Mouse (Mus musculus): Measurements from ENCODE around the gene Clp1. TPM values are rescaled to one million over a fixed set of nuclear protein-coding genes. Genes with fewer than 3 reads are reported as not detected.
A peak's percentile ranks its signal among the peaks of the same experiment; 100 is the strongest.

Clp1 gene
- polyA plus RNA-seq, 1 experiment from 2014 or later, result 18.7 TPM

DNA sequence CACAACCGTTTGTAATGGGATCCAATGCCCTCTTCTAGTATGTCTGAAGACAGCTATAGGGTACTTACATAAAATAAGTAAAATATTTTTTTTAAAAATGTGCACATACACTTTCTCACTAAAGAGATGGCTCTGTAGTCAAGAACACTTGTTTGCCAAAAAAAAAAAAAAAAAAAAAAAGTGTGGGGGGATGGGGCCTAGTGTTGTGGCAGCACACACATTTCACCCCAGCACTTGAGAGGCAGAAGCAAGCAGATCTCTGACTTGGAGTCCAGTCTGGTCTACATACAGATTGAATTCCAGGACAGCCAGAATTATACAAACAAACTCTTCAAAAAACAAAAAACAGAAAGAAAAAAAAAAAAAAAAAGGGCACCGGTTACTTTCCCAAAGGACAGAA lies 6.4 kb downstream of the Clp1 start:
- whole genome bisulfite sequencing, result 89% methylated on average over 2 of the region's 2 CpGs
- no peak overlapping the region for H3K9ac ChIP-seq (ENCODE audit: low read depth, low read length)
- no peak for ATAC-seq

DNA sequence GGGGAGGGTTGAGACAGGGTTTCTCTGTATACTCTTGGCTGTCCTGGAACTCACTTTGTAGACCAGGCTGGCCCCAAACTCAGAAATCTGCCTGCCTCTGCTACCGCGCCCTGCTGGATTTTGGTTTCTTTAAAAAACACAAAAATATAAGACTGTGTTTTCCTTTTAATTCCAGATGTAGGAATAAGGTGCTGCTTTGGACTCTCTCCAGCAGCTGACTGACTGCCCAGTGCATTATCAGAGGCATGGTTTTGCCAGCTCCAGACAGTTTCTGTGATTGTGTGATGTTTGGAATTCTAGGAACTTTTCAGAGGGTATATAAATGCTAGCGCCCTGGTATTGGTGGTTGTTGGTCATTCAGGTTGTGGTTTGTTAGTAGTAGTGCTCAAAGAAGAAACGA lies 9.8 kb downstream of the Clp1 start:
- Histone ChIP-seq H3K27me3 (replicated peaks; ENCODE audit: control insufficient read depth, insufficient read depth, low read length) (no peaks in the 10 kb centered on the region), H3K36me3 (ENCODE audit: control insufficient read depth, insufficient read depth, low read length) (no peaks in the 10 kb centered on the region), H3K4me1 (ENCODE audit: control insufficient read depth, insufficient read depth, low read depth, low read length) (peaks cover 12% of the 10 kb centered on the region), H3K4me2 (ENCODE audit: low read length) (no peak overlapping the region), H3K9ac (ENCODE audit: low read depth, low read length) (no peak overlapping the region), H3K9me3 (ENCODE audit: control insufficient read depth, low read length) (no peaks in the 10 kb centered on the region), H3K27ac (ENCODE audit: low read depth, low read length) (no peak overlapping the region), H3K4me3 (ENCODE audit: low read length) (no peak overlapping the region)
- 94% methylated on average over 4 of the region's 4 CpGs for WGBS
- no peak for ATAC-seq

More for the DNA sequence above, 6.4 kb downstream of the Clp1 start:
- no peak overlapping the region for H3K4me2 ChIP-seq (ENCODE audit: low read length)
- no peaks in the 10 kb centered on the region for H3K9me3 ChIP-seq (ENCODE audit: control insufficient read depth, low read length)
- H3K4me3 ChIP-seq (ENCODE audit: low read length), result no peak overlapping the region
- H3K36me3 ChIP-seq (ENCODE audit: control insufficient read depth, insufficient read depth, low read length), result peaks cover 8% of the 10 kb centered on the region
- no peaks in the 10 kb centered on the region for H3K27me3 ChIP-seq (replicated peaks; ENCODE audit: control insufficient read depth, insufficient read depth, low read length)
- peaks cover 15% of the 10 kb centered on the region for H3K4me1 ChIP-seq (ENCODE audit: control insufficient read depth, insufficient read depth, low read depth, low read length)
- H3K27ac ChIP-seq (ENCODE audit: low read depth, low read length), result no peak overlapping the region

DNA sequence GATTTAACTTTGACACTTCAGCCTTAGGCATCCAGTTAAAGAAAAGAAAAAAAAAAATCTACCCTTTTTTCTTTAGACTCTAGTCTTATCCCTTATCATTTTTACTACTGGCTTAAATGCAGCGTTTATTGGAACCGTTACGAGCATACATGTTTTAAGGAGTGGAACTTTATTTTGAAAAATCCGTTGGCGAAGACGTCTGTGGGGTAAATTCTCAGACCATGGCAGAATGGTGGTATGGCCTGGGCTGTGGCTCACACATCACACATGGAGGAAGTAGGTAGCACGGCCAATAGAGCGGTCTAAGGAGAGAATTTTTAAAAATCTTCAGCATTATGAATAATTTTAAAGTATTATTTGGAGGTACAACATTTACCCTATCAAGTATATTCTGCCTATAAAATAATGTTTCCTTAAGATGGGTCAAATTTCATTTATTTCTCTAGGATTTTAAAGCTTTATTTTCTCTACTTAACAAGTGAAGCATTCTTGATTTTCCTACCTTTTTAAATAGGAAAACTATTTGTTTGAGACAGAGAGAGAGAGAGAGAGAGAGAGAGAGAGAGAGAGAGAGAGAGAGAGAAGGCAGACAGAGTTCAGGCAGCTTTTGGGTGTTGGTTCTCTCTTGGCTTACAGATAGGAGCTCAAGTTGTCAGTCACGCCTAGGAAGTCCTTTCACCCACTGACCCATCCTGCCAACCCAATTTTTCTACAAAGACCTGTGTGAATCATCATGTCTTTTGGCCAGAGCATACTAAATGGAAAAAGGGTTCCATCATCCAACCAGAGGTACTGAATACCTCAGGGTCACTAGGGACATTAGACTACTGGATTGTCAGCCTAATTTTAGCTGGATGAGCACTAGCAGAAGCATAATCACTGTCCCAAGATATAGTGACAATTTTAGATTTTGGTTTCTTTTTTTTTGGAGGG lies 10.5 kb downstream of the Clp1 start:
- ATAC-seq, result no peak
- peak overlapping the region; percentile 89 for H3K27ac ChIP-seq (ENCODE audit: low read depth, low read length)
- H3K4me2 ChIP-seq (ENCODE audit: low read length), result peak overlapping the region; percentile 93
- H3K36me3 ChIP-seq (ENCODE audit: control insufficient read depth, insufficient read depth, low read length), result no peaks in the 10 kb centered on the region
- H3K4me1 ChIP-seq (ENCODE audit: control insufficient read depth, insufficient read depth, low read depth, low read length), result peaks cover 12% of the 10 kb centered on the region
- H3K9ac ChIP-seq (ENCODE audit: low read depth, low read length), result peak overlapping the region; percentile 79
- WGBS, result 37% methylated on average over 9 of the region's 9 CpGs
- no peaks in the 10 kb centered on the region for H3K27me3 ChIP-seq (replicated peaks; ENCODE audit: control insufficient read depth, insufficient read depth, low read length)
- H3K4me3 ChIP-seq (ENCODE audit: low read length), result peak overlapping the region; percentile 96
- H3K9me3 ChIP-seq (ENCODE audit: control insufficient read depth, low read length), result no peaks in the 10 kb centered on the region

DNA sequence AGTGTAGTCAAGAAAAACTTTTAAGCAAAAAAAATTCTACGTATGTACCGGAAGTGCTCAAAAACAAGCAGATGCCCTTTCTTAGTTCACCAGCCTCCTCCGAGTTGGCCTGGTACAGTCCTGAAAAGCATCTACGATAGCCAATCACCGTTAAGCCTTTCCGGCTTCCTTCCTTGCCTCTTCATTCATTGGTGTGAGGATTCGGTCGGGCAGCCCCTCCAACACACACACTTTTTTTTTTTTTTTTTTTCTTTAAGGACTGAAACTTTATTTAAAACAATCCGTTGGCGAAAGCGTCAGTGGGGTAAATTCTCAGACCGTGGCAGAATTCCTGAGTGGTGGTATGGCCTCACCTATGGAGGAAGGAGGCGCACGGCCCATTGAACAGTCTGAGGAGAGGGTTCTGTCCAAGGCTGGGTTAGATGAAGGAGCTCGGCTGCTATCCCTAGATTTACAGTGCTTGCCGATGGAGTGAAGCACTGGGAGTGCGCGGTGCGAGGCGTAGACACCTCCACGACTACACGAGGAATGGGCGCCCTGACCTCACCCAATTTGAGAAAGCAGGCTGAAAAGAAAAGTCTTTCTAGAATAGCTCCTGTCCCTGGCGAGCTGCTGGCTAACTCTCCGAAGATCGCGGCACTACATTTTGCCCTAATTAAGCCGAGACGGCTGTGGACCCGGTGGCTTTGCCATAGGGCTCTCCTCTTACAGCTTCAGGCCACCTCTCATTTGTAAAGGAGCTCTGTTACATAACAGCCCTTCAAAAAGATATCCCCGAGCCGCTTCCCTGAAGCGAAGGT lies 11.4 kb downstream of the Clp1 start:
- Histone ChIP-seq H3K27me3 (replicated peaks; ENCODE audit: control insufficient read depth, insufficient read depth, low read length) (no peaks in the 10 kb centered on the region), H3K4me3 (ENCODE audit: low read length) (peak overlapping the region; percentile 96), H3K36me3 (ENCODE audit: control insufficient read depth, insufficient read depth, low read length) (peaks cover under 1% of the 10 kb centered on the region; the same call in 1 of the 2 replicates), H3K4me2 (ENCODE audit: low read length) (peak overlapping the region; percentile 93), H3K4me1 (ENCODE audit: control insufficient read depth, insufficient read depth, low read depth, low read length) (peaks cover 12% of the 10 kb centered on the region), H3K9me3 (ENCODE audit: control insufficient read depth, low read length) (no peaks in the 10 kb centered on the region), H3K9ac (ENCODE audit: low read depth, low read length) (peak overlapping the region; percentile 79), H3K27ac (ENCODE audit: low read depth, low read length) (peak overlapping the region; percentile 98)
- WGBS, result under 1% methylated on average over 33 of the region's 33 CpGs
- ATAC-seq, result peak; percentile 96

DNA sequence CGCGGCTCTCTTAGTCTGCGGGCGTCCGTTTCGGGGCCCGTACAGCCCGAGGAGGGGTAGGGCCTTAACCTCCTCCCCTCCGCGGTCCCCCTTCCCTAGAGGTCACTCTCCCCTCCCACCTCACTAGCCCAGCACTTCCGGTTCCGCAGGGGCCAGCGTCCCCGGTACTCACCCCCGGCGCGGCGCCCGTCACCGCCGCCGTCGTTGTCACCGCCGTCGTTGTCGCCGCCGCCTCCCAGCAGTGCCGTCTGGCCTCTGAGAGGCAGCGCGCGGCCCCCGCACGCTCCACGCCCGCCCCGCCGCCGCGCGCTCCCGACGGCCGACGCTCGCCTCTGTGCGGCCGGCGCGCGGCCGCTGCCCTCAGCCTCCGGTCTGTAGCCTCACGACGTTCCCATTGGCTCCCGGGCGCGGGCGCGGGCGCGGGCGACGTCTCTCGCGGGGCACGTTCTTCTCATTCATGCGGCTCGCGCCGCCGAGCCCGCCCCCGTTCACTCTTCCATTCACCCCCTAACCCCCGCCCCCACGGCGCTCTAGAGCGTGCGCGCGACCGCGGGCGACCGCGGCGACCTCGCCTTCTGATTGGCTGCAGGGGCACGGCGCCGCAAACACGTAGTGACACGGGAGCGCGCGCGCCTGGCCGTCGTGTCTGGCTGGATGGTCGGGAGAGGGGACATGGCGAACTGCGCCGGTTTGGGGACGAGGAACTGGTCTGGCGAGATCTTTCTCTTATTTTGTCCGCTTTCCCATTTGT lies 12.2 kb downstream of the Clp1 start, which contains the start of gene Zdhhc5:
TSS of gene Zdhhc5 (minus strand) at position 370 of the 751 bp plus-strand sequence.
- Histone ChIP-seq H3K4me2 (ENCODE audit: low read length) (peak within 1 kb of the TSS; percentile 93), H3K9ac (ENCODE audit: low read depth, low read length) (peak within 1 kb of the TSS; percentile 95), H3K36me3 (ENCODE audit: control insufficient read depth, insufficient read depth, low read length) (peaks cover 8% of the 10 kb centered on the region), H3K9me3 (ENCODE audit: control insufficient read depth, low read length) (no peaks in the 10 kb centered on the region), H3K4me3 (ENCODE audit: low read length) (peak within 1 kb of the TSS; percentile 96), H3K27me3 (replicated peaks; ENCODE audit: control insufficient read depth, insufficient read depth, low read length) (no peaks in the 10 kb centered on the region), H3K4me1 (ENCODE audit: control insufficient read depth, insufficient read depth, low read depth, low read length) (peaks cover 12% of the 10 kb centered on the region), H3K27ac (ENCODE audit: low read depth, low read length) (peak within 1 kb of the TSS; percentile 98)
- WGBS, result under 1% methylated on average over 97 of the region's 107 CpGs
- ATAC-seq, result peak; percentile 96

DNA sequence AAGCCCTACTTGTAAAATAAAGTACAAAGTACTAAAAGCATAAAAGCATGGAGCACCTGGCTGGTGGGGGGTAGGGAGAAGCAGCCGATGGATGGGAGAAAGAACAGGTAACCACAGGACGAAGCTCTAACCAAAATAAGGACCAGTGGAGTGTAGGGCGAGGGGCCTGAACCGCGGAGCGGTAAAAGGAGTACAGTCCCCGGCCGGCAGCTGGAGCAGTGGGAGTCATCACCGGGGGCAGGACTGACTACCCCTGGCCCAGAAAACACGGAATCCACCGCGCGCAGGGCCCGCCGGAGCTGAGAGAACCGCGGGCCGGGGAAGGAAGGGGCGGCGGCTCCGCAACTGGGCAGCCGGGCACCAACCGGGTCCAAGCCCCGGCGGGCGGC lies 12.7 kb downstream of the Clp1 start:
- WGBS, result 0% methylated on average over 24 of the region's 26 CpGs
- peak; percentile 12; the same call in 1 of the 2 replicates for ATAC-seq

DNA sequence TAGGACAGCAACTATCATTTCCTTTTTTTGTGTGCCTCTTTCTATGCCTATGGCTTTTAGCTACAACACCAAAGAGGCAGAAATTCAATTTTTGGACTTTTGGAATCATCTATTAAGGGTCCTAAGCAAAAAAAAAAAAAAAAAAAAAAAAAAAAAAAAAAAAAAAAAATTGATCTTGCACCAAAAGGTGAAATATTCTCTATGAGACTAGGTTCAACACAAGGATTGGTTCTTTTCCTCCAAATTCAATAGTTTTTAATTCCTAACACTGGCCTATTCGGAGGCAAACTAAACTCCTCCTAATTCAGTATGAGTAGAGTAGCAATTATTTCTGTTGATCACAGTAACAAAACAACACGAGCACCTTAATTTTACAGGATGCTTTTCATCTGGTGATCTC lies 15.3 kb downstream of the Clp1 start:
- Histone ChIP-seq H3K4me2 (ENCODE audit: low read length) (no peak overlapping the region), H3K9ac (ENCODE audit: low read depth, low read length) (no peak overlapping the region), H3K27me3 (replicated peaks; ENCODE audit: control insufficient read depth, insufficient read depth, low read length) (no peaks in the 10 kb centered on the region), H3K4me3 (ENCODE audit: low read length) (no peak overlapping the region), H3K9me3 (ENCODE audit: control insufficient read depth, low read length) (no peaks in the 10 kb centered on the region), H3K27ac (ENCODE audit: low read depth, low read length) (no peak overlapping the region), H3K36me3 (ENCODE audit: control insufficient read depth, insufficient read depth, low read length) (peaks cover 16% of the 10 kb centered on the region), H3K4me1 (ENCODE audit: control insufficient read depth, insufficient read depth, low read depth, low read length) (peaks cover 16% of the 10 kb centered on the region)
- 91% methylated on average over 2 of the region's 2 CpGs for WGBS
- ATAC-seq, result no peak

More for the DNA sequence above, 12.7 kb downstream of the Clp1 start:
- Histone ChIP-seq H3K9me3 (ENCODE audit: control insufficient read depth, low read length) (no peaks in the 10 kb centered on the region), H3K4me3 (ENCODE audit: low read length) (peak overlapping the region; percentile 96), H3K4me2 (ENCODE audit: low read length) (peak overlapping the region; percentile 76), H3K4me1 (ENCODE audit: control insufficient read depth, insufficient read depth, low read depth, low read length) (peaks cover 12% of the 10 kb centered on the region), H3K36me3 (ENCODE audit: control insufficient read depth, insufficient read depth, low read length) (peaks cover 8% of the 10 kb centered on the region), H3K27ac (ENCODE audit: low read depth, low read length) (peak overlapping the region; percentile 98), H3K9ac (ENCODE audit: low read depth, low read length) (peak overlapping the region; percentile 95), H3K27me3 (replicated peaks; ENCODE audit: control insufficient read depth, insufficient read depth, low read length) (no peaks in the 10 kb centered on the region)

DNA sequence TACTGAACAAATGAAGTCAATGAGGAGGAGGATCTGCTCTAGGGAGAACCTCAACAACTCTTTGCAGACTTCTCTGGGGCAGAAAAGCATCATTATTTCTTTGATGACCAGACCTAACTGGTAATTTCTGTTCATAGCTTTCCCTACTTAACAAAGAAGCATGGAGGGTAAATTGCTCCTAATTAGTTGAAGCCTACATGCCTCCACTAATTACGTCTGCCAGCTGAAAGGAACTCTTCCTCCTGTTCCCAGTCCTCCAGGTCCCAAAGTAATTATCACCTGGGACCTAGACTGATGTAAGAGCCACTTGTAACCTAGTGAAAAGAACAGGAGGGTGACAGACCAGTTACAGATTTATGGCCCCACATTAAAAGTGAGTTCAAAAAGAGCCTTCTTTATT lies 19.6 kb downstream of the Clp1 start:
- Histone ChIP-seq H3K4me2 (ENCODE audit: low read length) (no peak overlapping the region), H3K9me3 (ENCODE audit: control insufficient read depth, low read length) (no peaks in the 10 kb centered on the region), H3K9ac (ENCODE audit: low read depth, low read length) (no peak overlapping the region), H3K36me3 (ENCODE audit: control insufficient read depth, insufficient read depth, low read length) (peaks cover 16% of the 10 kb centered on the region), H3K27ac (ENCODE audit: low read depth, low read length) (no peak overlapping the region), H3K4me3 (ENCODE audit: low read length) (no peak overlapping the region), H3K4me1 (ENCODE audit: control insufficient read depth, insufficient read depth, low read depth, low read length) (peaks cover 3% of the 10 kb centered on the region), H3K27me3 (replicated peaks; ENCODE audit: control insufficient read depth, insufficient read depth, low read length) (no peaks in the 10 kb centered on the region)
- 63% methylated on average over 1 of the region's 1 CpGs for WGBS
- no peak for ATAC-seq

All from hindbrain, embryonic 16.5 days (tissue).